Mouse (Mus musculus) lung, adult 2 months (tissue): Measurements from ENCODE around the gene Tmem159. TPM values are rescaled to one million over a fixed set of nuclear protein-coding genes. Genes with fewer than 3 reads are reported as not detected.

ENCODE experiments used
- DNase-seq: peaks from one replicate; pipeline ENCODE4 v3.0.0; 2022
- H3K4me1 ChIP-seq: fragments of 200-500 bp; 2 replicates; pipeline ENCODE4 v1.6.1; 2011; ENCODE audit warnings: low read length; ENCODE audit not compliant: control insufficient read depth, insufficient read depth
- H3K4me3 ChIP-seq: fragments of 200-500 bp; replicated peaks from 2 replicates; pipeline ENCODE3; 2011; ENCODE audit warnings: low read depth, mild to moderate bottlenecking, control low read depth, low read length; ENCODE audit errors: extremely low read depth
- CTCF ChIP-seq: fragments of 200-500 bp; IDR thresholded peaks from 2 replicates; pipeline ENCODE4 v1.5.1; 2011; ENCODE audit warnings: mild to moderate bottlenecking, low read length, control low read depth; ENCODE audit not compliant: insufficient read depth
- POLR2A ChIP-seq: fragments of 200-500 bp; IDR thresholded peaks from 2 replicates; pipeline ENCODE4 v1.6.1; 2011; ENCODE audit warnings: low read depth, mild to moderate bottlenecking, control low read depth, low read length, borderline replicate concordance; ENCODE audit errors: extremely low read depth
- WGBS: fragments of 180-500 bp; shearing (Covaris S2); methylation state at CpG from one replicate; pipeline ENCODE4 v1.1.7; 2018; 5-methylcytosine and 5-hydroxymethylcytosine counted together
- polyA plus RNA-seq: library from polyadenylated mRNA; depleted of rRNA; stranded (reverse); fragments of >200 nt; gene quantifications from 2 replicates; pipeline ENCODE4 v1.2.3, GENCODE M21; 2012

Tmem159 gene
- polyA plus RNA-seq, 1 experiment, result 57.3 TPM

DNA sequence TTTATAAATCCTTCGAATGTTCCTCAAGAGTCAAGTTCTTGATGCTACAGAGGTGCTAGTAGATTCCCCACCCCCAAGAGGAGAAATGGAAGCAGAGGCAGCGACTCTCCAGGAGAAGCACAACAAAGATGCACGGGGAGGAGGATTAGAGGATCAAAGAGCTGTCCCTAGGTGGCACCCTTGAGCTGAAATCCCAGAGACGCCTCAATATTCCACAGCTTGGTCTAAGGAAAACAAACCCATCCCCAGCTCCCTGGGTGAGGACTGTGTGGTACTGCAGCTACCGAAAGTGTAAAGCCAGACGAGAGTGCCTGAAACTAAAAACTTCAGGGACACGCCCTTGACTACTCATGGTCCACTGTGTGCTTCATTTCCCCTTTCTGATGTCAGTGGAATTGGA, 4.3 kb upstream of the Tmem159 start:
- 5% methylated on average over 7 of the region's 7 CpGs for WGBS
- Histone ChIP-seq H3K4me3 (peak overlapping the region; percentile 9), H3K4me1 (no peaks in the 10 kb centered on the region; the same call in none of the 2 replicates)
- TF ChIP-seq POLR2A (no peak), CTCF (peak; percentile 63)
- peak; percentile 68 for DNase-seq

DNA sequence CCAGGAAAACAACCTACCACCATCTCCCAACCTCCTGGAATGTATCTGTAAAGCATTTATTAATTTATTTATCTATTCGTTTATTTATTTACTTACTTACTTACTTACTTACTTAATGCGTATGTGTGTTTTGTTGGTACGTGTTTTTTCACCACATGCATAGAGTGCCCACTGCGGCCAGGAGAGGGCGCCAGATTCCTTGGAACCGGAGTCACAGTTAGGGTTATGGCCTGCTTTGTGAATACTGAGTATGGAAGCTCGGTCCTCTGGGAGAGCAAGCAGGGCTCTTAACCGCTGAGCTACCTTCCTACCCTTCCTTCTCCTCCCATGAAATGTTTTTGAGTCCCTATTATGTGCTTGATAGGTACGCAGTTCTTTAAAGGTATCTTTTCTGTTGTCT, 3.8 kb upstream of the Tmem159 start:
- peak; percentile 82 for DNase-seq
- H3K4me1 ChIP-seq, result peaks cover 2% of the 10 kb centered on the region
- H3K4me3 ChIP-seq, result no peak overlapping the region
- 16% methylated on average over 9 of the region's 9 CpGs for WGBS
- peak; percentile 90 for TF ChIP-seq CTCF
- TF ChIP-seq POLR2A, result no peak

DNA sequence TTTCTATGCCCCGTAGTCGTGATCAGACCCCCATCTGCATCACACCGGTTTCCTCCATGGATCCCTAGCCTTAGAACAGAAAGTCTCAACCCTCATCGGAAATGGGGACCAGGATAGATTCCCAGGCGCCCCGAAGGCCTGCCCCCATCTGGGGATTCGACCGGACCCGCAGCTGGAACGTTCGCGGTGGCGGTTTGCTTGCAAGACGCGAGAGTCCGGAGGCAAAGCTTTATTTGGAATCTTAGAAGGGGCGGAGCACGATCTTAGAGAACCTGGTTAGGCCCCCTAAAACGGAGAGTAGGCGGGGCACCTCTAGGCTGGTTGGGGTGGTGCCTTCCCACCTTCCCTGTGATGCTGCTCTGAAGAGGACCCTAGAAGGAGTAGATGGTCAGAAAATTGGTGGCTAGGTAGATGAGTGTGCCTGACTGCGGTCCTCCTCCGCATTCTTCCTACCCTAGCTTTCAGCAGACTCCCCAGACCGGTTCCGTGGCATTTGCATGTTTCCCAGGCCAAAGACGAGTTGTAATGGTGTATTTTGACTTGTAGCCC, 940 bp downstream of the Tmem159 start:
- TF ChIP-seq POLR2A (peak; percentile 63; the same call in 1 of the 2 replicates), CTCF (no peak)
- WGBS, result 7% methylated on average over 25 of the region's 25 CpGs
- DNase-seq, result peak; percentile 57
- Histone ChIP-seq H3K4me3 (peak overlapping the region; percentile 96), H3K4me1 (peaks cover 5% of the 10 kb centered on the region)

DNA sequence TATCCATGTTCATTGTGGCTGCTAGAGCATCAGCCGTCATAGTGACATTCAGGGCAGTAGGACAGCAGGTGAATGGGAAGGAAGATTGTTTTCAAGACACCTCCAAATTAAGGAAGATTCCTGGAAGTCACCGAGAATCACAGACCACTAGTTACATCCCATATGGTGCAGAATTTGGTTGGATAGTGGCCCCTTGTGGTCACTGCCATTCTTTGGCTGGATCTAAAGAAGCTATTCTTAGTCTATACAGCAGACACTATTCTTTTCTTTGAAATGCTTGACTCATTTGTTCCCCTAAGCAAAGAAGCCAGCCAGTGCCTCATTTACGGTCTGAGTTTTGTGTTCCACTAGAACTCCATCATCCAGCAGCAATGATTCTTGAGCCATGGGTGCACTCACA, 2.8 kb downstream of the Tmem159 start:
- DNase-seq, result no peak
- TF ChIP-seq POLR2A (no peak), CTCF (no peak)

DNA sequence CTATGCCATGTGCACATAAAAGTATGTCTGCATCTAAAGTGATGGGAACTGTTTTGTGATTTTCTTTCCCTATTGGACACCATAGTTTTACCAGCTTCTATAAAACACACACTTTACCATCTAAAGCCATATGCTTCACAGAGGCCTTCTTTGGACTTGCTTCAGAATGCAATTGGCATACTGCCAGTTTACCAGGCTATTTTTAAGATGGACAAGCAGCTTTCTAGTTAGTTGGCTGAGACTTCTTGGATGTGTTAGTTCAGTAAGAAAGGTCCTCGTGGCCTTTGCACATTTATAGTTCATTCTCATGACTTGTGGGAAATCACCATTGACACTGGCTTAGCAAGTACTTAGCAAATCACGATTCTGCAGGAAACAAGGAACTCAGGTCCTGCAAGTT, 4.2 kb downstream of the Tmem159 start:
- Histone ChIP-seq H3K4me1 (peaks cover 5% of the 10 kb centered on the region; the same call in 1 of the 2 replicates), H3K4me3 (no peak overlapping the region)
- no peak for DNase-seq
- no peak for TF ChIP-seq CTCF
- no peak for TF ChIP-seq POLR2A
- 37% methylated on average over 2 of the region's 2 CpGs for WGBS

More for the DNA sequence above, 2.8 kb downstream of the Tmem159 start:
- WGBS, result 74% methylated on average over 3 of the region's 3 CpGs
- Histone ChIP-seq H3K4me1 (peaks cover 5% of the 10 kb centered on the region; the same call in 1 of the 2 replicates), H3K4me3 (no peak overlapping the region)

DNA sequence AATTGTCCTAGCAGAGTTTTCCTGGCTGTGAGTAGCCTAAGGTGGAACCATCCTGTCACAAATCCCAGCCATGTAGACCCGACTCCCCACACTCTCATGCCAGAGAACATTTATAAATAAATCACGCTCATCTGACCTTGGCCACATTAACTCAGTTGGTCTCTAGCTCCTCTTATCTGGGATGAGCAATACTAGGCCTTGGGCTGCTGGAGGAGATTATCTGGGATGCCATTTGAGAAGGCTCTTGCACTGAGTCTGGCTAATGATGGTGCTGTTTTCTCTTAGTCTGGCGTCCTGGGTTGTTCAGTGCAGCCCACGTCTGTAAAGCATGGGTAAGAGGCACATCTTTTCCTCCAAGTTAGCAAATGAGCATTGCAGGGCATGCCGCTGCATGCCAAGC, 7.5 kb downstream of the Tmem159 start:
- Histone ChIP-seq H3K4me1 (no peaks in the 10 kb centered on the region), H3K4me3 (no peak overlapping the region)
- TF ChIP-seq CTCF, result no peak
- TF ChIP-seq POLR2A, result no peak
- 77% methylated on average over 5 of the region's 5 CpGs for WGBS
- no peak for DNase-seq

DNA sequence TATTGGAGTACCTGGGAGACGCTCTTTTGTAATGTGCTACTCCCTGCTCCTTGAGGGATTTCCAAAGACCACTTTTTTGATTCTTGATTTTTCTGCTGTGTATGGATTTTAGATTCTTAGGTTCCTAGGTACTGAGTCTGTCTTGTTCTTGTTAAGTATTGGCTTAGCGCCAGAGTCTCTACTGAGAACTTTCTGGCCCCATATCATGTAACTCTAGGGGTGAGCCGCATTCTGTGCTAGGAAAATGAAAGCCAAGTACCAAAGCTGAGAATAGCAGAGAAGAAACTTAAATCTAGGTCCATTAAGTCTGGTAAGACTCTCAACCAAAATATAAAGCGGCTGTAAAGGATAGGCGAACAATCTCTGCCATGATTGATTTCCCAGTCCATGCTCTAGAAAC, 14.8 kb downstream of the Tmem159 start:
- WGBS, result 91% methylated on average over 5 of the region's 5 CpGs
- Histone ChIP-seq H3K4me1 (0 out of 2 replicates have a peak, but pooled peaks cover 2% of the 10 kb centered on the region), H3K4me3 (no peak overlapping the region)
- TF ChIP-seq POLR2A, result no peak
- no peak for TF ChIP-seq CTCF
- no peak for DNase-seq

DNA sequence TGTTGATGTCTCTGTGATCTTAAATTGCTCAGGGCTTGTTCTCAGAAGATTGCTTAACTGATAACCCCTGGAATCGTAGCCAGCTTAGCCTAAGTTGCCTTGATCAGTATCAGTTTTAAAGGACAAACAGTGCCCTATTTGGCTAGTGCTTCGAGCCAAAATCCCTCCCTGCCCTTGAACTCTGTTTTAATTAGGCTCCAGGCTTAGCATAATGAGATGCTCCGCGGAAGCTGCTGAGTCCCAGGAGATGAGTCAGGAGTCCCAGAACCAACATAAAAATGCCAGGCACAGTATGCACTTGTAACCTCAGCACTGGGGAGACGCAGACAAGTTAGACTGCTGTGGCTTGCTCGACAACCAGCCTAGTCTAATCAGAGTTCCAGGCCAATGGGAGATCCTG, 15.4 kb downstream of the Tmem159 start:
- Histone ChIP-seq H3K4me1 (0 out of 2 replicates have a peak, but pooled peaks cover 2% of the 10 kb centered on the region), H3K4me3 (no peak overlapping the region)
- no peak for TF ChIP-seq CTCF
- no peak for TF ChIP-seq POLR2A
- WGBS, result 54% methylated on average over 6 of the region's 6 CpGs
- no peak for DNase-seq

DNA sequence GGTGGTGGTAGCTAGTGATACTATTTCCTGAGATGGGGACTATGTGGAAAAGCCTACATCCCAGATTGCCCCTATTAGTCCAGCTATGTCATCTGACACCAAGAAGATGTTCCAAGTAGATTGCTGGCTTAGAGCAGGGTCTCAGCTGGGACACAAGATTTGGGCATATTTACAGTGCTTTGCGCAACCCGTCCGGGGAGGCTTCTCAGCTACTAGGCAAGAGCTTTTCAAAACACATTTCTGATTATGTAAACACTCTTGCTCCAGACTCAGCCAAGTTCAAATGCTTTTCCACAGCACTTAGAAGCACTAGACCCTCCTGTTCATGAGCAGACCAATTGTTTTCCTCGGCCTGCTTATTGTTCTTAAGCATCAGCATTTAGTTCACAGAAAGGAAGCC, 21.6 kb downstream of the Tmem159 start:
- WGBS, result 22% methylated on average over 4 of the region's 4 CpGs
- H3K4me1 ChIP-seq, result peaks cover 12% of the 10 kb centered on the region; the same call in 1 of the 2 replicates
- TF ChIP-seq CTCF (no peak), POLR2A (no peak)
- H3K4me3 ChIP-seq, result no peak overlapping the region
- DNase-seq, result peak; percentile 52

DNA sequence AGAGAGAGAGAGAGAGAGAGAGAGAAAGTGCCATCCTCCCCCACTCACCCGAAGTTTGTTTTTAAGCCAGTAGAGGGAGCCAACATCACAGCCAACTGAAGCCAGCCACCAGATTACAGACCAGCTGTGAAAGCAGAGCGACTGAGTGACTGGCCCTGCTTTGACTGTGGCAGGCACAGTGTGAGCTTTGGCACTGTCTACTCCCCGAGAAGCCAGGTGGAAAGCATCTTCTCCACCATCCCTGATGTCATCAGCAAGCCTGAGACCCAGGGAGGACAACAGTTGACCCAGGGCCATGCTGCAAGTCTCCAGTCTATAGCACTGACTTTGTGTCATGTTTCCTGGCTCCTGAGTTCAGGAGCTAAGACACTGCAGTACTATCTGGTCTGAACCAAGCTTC, 22.7 kb downstream of the Tmem159 start:
- WGBS, result 10% methylated on average over 3 of the region's 3 CpGs
- TF ChIP-seq CTCF, result peak; percentile 80
- TF ChIP-seq POLR2A, result no peak
- no peak overlapping the region for H3K4me3 ChIP-seq
- peaks cover 10% of the 10 kb centered on the region; the same call in 1 of the 2 replicates for H3K4me1 ChIP-seq
- peak; percentile 67 for DNase-seq
